Mouse (Mus musculus) ES-Bruce4 (cell line): ENCODE measurements around the gene Wnt10a.

Source experiments
- CTCF ChIP-seq: IDR thresholded peaks from one replicate; pipeline ENCODE4 v1.8.1; 2011; ENCODE audit warnings: low read depth, low read length
- POLR2A ChIP-seq: IDR thresholded peaks from one replicate; pipeline ENCODE4 v1.8.1; 2011; ENCODE audit warnings: low read length; ENCODE audit not compliant: insufficient read depth

- TF ChIP-seq CTCF (no peak), POLR2A (no peak)
These were observed 9.3 kb upstream of the Wnt10a start for GRCm38 (mm10) chr1:74782045-74782444.
